In genomic region chr4:82859131-82860125, GRCm38 (mm10) we compare ENCODE assay signal across 8 mouse cellular contexts. TPM values are rescaled to one million over a fixed set of nuclear protein-coding genes. Genes with fewer than 3 reads are reported as not detected.
DNase-seq lines count a peak whose midpoint lies in the region; ATAC-seq and TF ChIP-seq lines count a peak whose summit lies in the region.

Gene Zdhhc21 (minus strand): TSS chr4:82859958.

- peak within 1 kb of the TSS; percentile 60 for H3K27ac ChIP-seq in embryonic facial prominence, embryonic 13.5 days
- peak within 1 kb of the TSS; percentile 97 for H3K27ac ChIP-seq in heart, embryonic 10.5 days
- H3K27ac ChIP-seq in kidney, embryonic 15.5 days: peak within 1 kb of the TSS; percentile 90
- no peak within 1 kb of the TSS for H3K27ac ChIP-seq in liver, adult 2 months (replicated peaks; ENCODE audit: insufficient read depth, low read depth, low read length)

- no peaks in the 10 kb centered on the region for H3K9me3 ChIP-seq in embryonic facial prominence, embryonic 13.5 days
- no peaks in the 10 kb centered on the region for H3K9me3 ChIP-seq in heart, embryonic 10.5 days
- H3K9me3 ChIP-seq in kidney, embryonic 15.5 days (replicated peaks): no peaks in the 10 kb centered on the region

- peak within 1 kb of the TSS; percentile 77 for H3K4me3 ChIP-seq in embryonic facial prominence, embryonic 13.5 days
- H3K4me3 ChIP-seq in heart, embryonic 10.5 days: peak within 1 kb of the TSS; percentile 91
- H3K4me3 ChIP-seq in kidney, embryonic 15.5 days (replicated peaks): peak within 1 kb of the TSS; percentile 84
- H3K4me3 ChIP-seq in liver, adult 2 months (ENCODE audit: insufficient read depth, low read depth, low read length): peak within 1 kb of the TSS; percentile 80

- H3K27me3 ChIP-seq in embryonic facial prominence, embryonic 13.5 days: no peaks in the 10 kb centered on the region
- H3K27me3 ChIP-seq in heart, embryonic 10.5 days (ENCODE audit: insufficient read depth, poor library complexity, severe bottlenecking): no peaks in the 10 kb centered on the region
- no peaks in the 10 kb centered on the region for H3K27me3 ChIP-seq in kidney, embryonic 15.5 days
- no peaks in the 10 kb centered on the region for H3K27me3 ChIP-seq in liver, adult 2 months (ENCODE audit: control insufficient read depth, insufficient read depth, low read length)

- 0 out of 2 replicates have a peak, but pooled peaks have one; percentile 3 for TF ChIP-seq POLR2A in liver, adult 2 months (IDR thresholded peaks at IDR 0.05; ENCODE audit: extremely low read depth, insufficient read depth, low read length)

- H3K9ac ChIP-seq in embryonic facial prominence, embryonic 13.5 days: peak within 1 kb of the TSS; percentile 84
- peak within 1 kb of the TSS; percentile 72 for H3K9ac ChIP-seq in kidney, embryonic 15.5 days
- H3K9ac ChIP-seq in liver, adult 2 months (ENCODE audit: low read depth, low read length): peak within 1 kb of the TSS; percentile 88

- H3K36me3 ChIP-seq in embryonic facial prominence, embryonic 13.5 days: no peaks in the 10 kb centered on the region
- no peaks in the 10 kb centered on the region for H3K36me3 ChIP-seq in heart, embryonic 10.5 days
- H3K36me3 ChIP-seq in kidney, embryonic 15.5 days: no peaks in the 10 kb centered on the region
- H3K36me3 ChIP-seq in liver, adult 2 months (ENCODE audit: control insufficient read depth, insufficient read depth, low read length): no peaks in the 10 kb centered on the region

- DNase-seq in 3134 (ENCODE audit: extremely low read depth, insufficient read length, low spot score): peak; percentile 87
- DNase-seq in adrenal gland, postnatal 14 days: peak; percentile 90
- peak; percentile 85 for DNase-seq in heart, embryonic 10.5 days (ENCODE audit: low spot score)
- DNase-seq in liver, adult 2 months (ENCODE audit: extremely low read depth, low read depth, low spot score): peak; percentile 45
- peak; percentile 74 to 75 for DNase-seq in spleen, postnatal 36 days (ENCODE audit: low spot score in 2 of 2)

- H3K4me2 ChIP-seq in embryonic facial prominence, embryonic 13.5 days: peak within 1 kb of the TSS; percentile 67
- peak within 1 kb of the TSS; percentile 88 for H3K4me2 ChIP-seq in kidney, embryonic 15.5 days

- TF ChIP-seq CTCF in liver, adult 2 months (IDR thresholded peaks at IDR 0.05; ENCODE audit: low read depth, low read length): no peak

- H3K79me2 ChIP-seq in liver, adult 2 months (ENCODE audit: control insufficient read depth, insufficient read depth, low read length): 0 out of 2 replicates have a peak, but pooled peaks cover 3% of the 10 kb centered on the region

- ATAC-seq in embryonic facial prominence, embryonic 13.5 days (ENCODE audit: insufficient number of reproducible peaks, insufficient read depth, low FRiP score, low TSS enrichment, low read depth): peak; percentile 80
- peak; percentile 93 for ATAC-seq in kidney, embryonic 15.5 days (replicated peaks; ENCODE audit: low FRiP score)
- peak; percentile 65 for ATAC-seq in monocyte, adult 5-6 weeks (replicated peaks; ENCODE audit: insufficient number of reproducible peaks, low FRiP score, low TSS enrichment, poor library complexity, severe bottlenecking)

- H3K4me1 ChIP-seq in embryonic facial prominence, embryonic 13.5 days: peaks cover 16% of the 10 kb centered on the region
- peaks cover 9% of the 10 kb centered on the region; the same call in 1 of the 2 replicates for H3K4me1 ChIP-seq in heart, embryonic 10.5 days
- peaks cover 11% of the 10 kb centered on the region; the same call in 1 of the 2 replicates for H3K4me1 ChIP-seq in kidney, embryonic 15.5 days
- H3K4me1 ChIP-seq in liver, adult 2 months (ENCODE audit: control insufficient read depth, insufficient read depth, low read length): no peaks in the 10 kb centered on the region; the same call in 1 of the 2 replicates

- under 1% methylated on average over 80 of the region's 82 CpGs for WGBS in embryonic facial prominence, embryonic 13.5 days
- under 1% methylated on average over 80 of the region's 82 CpGs for WGBS in heart, embryonic 10.5 days
- WGBS in kidney, embryonic 15.5 days: under 1% methylated on average over 82 of the region's 82 CpGs
- 2% methylated on average over 80 of the region's 82 CpGs for WGBS in liver, adult 2 months

RNA-seq across cellular contexts. Expression of gene Zdhhc21, which starts in this region (rescaled TPM):
- 16.1 and 17.2 TPM in 2 replicates for total RNA-seq in adrenal gland, postnatal 14 days (2021)
- polyA plus RNA-seq in embryonic facial prominence, embryonic 13.5 days (2015; fragmentation: Nextera tagmentation; extraction: Ambion mirVana): 12.7 and 13.1 TPM in 2 replicates
- 13.0 and 15.9 TPM in 2 replicates for polyA plus RNA-seq in heart, embryonic 10.5 days (2016; fragmentation: Nextera tagmentation; extraction: Ambion mirVana)
- polyA plus RNA-seq in kidney, embryonic 15.5 days (2015; fragmentation: Nextera tagmentation; extraction: Ambion mirVana): 13.6 and 14.0 TPM in 2 replicates
- total RNA-seq in liver, adult 2 months (2014; rRNA removed): 6.2 and 6.4 TPM in 2 replicates
- polyA plus RNA-seq in liver, adult 2 months (2012; rRNA removed): 1.5 and 2.6 TPM in 2 replicates
- total RNA-seq in monocyte, adult 5-6 weeks (2017): 11.5 to 21.9 TPM (median 13.4 TPM) in 3 replicates
